Mouse (Mus musculus) thymus, adult 2 months (tissue): ENCODE measurements around the gene Evi5.

ENCODE experiments used
- CTCF ChIP-seq: fragments of 200-500 bp; IDR thresholded peaks from 2 replicates; pipeline ENCODE4 v1.5.1; 2012; ENCODE audit warnings: mild to moderate bottlenecking, control low read depth, low read length, moderate library complexity, borderline replicate concordance; ENCODE audit not compliant: control insufficient read depth, poor library complexity, insufficient read depth; ENCODE audit errors: extremely low read depth
- POLR2A ChIP-seq: fragments of 200-500 bp; IDR thresholded peaks from 2 replicates; pipeline ENCODE4 v1.6.1; 2012; ENCODE audit warnings: mild to moderate bottlenecking, low read length, control low read depth, moderate library complexity; ENCODE audit not compliant: control insufficient read depth, poor library complexity, insufficient read depth; ENCODE audit errors: extremely low read depth

DNA sequence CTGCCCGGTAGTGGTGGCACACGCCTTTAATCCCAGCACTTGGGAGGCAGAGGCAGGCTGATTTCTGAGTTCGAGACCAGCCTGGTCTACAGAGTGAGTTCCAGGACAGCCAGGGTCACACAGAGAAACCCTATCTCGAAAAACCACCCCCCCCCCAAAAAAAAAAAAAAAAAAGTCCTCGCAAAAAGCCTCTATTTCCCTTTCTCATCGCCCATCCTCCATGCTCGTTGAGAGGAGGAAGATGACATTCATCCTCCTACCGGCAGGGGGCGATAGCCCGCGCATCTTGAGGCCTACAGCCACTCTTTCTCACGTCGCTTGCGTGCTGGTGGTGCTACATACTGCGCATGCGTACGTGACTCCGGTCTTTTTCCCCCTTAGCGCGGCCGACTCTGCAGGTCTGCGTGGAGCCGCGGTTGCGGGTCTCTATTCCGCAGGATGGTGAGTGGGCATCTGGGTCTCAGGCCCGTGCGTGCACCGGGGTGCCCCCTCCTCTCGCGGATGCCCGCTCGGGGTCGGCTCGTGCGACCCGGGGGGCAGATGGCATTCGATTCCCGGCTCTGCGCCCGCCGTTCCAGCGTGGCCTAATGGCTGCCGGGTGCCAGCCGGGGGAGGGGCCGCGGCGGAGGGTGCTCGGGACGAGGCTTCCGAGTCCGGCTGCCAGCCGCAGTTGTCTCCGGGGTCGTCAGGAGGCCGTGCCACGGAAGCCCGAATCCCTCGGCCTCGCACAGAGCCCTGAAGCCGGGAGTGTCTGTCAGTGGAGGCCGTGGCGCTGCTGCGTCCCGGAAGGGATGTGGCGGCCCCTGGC, 25.5 kb upstream of the Evi5 start, which contains the start of gene Rpl5:
- TF ChIP-seq POLR2A (peak; percentile 74), CTCF (peak; percentile 95)
